Mouse (Mus musculus): Measurements from ENCODE around the gene Pop4.
A peak's percentile ranks its signal among the peaks of the same experiment; 100 is the strongest.
"Not testable (repeated sequence)": the region's sequence is repeated elsewhere in the genome, so short reads cannot be mapped to it uniquely, and the experiment has no call there.

Pop4 gene

DNA sequence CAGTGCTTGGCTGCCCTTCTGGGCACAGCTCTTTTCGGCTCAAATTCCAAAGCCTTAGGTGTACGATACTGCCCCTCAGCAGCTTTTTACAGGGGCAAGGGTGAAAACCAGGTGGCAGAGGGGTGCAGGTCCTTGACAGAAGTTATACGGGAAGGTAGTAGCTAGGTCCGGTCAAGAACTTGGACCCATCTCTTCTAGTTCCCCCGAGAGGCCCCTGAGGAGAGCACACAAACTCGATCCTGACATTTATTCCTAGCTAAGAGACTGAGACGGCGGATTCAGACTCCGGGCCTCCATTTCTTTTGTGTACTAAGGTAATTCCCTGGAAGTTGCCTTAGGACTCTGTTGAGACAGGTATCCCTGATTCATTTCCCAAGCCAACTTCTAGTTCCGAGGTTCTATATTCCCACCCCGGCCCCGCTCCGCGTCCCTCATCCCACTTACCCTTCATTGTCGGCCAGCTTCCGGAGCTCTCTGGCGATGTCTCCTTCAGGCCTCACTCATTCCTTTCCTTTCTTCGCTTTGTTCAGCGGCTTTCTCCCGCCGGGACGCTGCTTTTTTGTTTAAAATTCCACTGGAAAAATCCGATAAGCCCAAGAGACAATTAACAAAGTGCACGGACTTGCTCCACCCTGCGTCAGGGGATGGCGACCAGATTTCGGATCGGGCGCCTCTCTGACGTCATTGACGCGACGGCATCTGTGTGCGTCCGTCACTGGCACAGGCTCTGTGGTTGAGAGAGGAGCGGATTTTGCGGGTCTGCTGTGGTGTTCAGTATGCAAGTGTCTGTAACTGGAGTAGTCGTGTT lies at the start of gene Pop4:
Pop4 (minus strand) TSS at position 721 of the 808 bp plus-strand sequence.
- DNase-seq (ENCODE audit: low read depth, low spot score): peak; percentile 87

DNA sequence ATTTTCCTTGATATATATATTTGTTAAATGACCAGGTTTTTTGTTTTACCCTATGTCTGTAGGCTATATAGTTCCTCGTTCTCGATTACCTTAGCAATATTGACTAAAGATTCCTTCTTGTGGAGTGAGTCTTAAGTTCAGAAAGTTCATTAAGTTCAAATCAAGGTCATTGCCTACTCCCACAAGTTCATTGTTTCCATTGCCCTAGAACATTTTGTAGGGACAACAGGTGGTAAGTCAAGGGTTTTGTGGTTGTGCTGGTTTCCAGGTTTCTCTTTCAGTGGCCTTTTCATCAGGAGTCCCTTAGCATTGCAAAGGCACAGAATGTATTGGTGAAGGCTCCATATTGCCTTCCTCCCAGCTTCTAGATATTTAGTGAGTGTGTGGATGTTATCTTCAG lies 49.4 kb upstream of the Pop4 start:
- DNase-seq (ENCODE audit: low read depth, low spot score): no peak

DNA sequence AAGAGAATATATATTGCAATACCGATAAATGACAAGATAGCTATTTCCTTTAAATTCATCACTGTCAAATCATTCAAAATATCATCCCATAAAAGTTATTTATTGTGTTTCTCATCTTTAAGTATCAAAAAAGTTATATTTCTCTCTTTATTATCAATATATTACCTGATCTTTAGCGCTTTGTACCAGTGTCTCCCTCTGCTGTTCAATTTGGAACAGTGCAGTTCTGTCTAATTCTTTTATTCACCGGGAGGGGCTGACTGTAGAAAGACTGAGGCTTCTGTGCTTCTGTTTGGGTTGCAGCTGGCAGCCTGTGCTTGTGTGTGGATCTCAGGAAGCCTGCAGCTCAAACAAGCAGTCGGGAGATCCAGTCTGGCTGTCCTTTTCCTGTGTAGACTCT lies 11.0 kb upstream of the Pop4 start:
- DNase-seq (ENCODE audit: low read depth, low spot score): not testable (repeated sequence)

DNA sequence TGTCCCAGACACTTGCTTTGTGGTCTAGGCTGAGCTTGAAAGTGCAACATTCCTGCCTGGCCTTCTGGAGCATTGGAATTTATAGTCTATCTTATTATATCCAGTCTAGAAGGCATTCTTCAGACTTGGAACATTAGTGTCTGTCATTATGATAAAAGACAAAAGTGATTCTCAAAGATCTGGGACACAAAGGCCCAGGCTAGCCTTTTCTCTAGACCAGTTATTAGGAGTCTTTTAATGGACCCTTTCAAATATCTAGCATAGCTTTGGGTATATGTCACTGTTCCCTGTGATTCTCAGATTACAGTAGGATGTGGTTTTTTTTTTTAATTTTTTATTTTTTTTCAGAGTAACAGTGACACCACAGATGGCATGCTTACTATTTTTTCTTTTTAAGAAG lies 1.3 kb upstream of the Pop4 start:
- DNase-seq (ENCODE audit: low read depth, low spot score): no peak

DNA sequence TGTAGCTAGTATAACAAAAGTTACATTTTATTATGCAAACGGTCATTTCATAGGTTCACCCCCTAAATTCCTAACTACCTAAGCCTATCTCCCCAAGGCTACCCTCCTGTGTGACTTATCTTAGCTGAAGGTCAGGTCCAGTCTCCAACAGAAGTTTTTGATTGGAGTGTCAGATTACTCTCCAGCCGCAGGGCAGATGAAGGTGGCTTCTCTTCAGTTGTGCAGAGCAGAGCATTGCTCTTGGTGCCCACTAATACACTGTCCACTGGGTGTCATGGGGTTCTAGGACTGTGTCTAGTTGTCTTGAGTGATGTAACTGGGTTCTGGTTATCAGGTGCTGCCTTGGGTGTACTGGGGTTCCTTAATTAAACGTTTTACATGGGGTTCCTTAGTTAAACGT lies 636 bp upstream of the Pop4 start:
- DNase-seq (ENCODE audit: low read depth, low spot score): no peak

DNA sequence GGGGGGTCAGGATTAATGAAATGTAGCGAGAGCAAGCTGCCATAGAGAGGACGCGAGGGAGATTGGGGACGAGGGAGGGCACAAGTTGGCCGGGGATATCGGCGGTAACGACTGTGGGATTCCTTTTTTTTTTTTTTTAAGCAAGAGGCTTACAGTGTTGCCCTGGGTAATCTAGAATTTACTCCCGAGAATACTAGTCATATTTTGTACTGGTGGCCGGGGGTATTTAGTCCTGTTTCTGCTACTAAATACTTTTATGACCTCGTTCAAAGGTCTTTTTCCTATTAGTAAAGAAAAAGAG lies 238 bp upstream of the Pop4 start:
- DNase-seq (ENCODE audit: low read depth, low spot score): no peak

DNA sequence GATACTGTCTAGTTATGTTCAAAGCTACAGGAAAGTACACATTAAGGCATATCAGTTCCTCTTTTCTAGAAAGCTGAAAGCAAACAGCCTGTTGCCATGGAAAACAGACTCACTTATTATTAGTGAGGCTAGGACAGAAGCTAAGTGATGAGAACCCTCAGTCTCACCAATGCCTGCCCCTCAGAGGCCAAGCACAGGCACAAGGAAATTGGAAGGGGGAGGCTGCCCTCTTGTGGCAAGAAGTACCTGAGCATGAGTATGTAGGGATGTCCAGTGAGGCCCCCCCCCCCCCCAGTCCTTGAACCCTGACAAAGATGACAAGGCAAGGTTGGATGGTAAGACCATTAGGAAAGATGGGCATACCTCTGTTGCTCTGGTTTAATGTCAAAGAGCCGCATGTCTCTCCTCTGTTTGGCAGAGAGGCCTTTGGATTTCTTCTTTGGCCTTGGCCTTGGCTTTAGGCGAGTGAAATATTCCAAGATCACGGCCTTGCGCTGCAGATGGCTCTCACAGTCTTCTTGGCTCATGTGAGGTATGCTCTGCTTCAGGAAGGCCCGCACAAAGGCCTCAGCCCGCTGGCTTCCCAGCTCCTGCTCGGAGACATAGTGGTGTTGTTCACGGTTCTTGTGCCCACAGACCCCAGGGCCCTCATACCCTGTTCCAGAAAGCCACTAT lies 4.1 kb downstream of the Pop4 start:
- DNase-seq (ENCODE audit: low read depth, low spot score): no peak

DNA sequence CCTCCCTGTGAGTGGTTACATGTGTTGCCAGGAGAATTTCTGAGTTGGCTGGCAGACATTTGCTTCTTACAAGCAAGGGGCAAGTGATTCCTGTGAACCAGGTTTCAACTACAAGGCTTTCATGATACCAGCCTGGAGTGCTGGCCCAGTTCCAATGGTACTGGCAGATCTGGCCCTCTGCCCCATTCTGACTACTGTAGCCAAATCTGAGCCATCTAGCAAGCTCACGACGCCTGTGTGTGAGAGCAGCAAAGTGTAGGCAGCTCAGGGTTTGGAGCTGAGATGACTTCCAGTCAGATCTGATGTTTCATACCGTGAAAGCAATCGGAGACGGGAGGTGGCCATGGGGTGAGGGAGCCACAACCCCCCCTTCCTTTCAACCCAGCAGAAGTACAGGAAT lies 8.8 kb downstream of the Pop4 start:
- no peak for DNase-seq (ENCODE audit: low read depth, low spot score)

DNA sequence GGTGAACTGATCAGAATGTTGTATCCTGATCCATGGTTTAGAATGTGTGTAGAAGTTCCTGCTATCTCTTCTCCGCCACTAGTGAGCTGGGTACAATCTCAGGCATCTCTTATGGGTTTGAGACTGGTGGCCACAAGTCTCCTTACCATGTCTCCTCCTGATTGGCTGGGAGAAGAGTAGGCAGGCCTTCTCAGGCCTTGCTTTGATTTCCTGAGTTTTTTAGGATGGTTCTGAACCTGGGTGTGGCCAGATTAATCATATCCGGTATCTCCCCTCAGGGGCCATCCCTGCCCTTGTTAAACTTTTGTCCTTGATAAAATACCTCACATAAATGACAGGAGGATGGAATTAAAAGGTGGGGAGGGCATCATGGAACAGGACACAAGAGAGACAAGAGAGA lies 11.6 kb downstream of the Pop4 start:
- no peak for DNase-seq (ENCODE audit: low read depth, low spot score)

DNA sequence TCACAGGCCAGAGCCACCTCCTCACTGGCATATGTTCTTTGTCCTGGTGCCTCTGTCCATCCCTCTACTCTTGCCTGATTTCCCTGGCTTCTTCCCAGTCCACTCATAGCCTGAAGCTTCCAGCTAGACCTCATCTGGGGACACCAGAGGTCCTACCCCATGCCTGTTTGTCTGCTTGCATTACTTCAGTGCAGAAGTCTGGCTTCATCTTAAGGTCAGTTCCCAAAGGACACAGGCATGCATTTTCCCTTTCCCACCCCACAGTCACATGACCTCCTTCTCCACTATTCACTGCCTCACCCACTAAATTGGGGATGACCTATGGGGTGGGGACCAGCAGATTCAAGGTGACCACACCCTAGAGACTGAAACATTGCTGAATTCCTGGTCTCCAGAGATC lies 17.8 kb downstream of the Pop4 start:
- no peak for DNase-seq (ENCODE audit: low read depth, low spot score)

DNA sequence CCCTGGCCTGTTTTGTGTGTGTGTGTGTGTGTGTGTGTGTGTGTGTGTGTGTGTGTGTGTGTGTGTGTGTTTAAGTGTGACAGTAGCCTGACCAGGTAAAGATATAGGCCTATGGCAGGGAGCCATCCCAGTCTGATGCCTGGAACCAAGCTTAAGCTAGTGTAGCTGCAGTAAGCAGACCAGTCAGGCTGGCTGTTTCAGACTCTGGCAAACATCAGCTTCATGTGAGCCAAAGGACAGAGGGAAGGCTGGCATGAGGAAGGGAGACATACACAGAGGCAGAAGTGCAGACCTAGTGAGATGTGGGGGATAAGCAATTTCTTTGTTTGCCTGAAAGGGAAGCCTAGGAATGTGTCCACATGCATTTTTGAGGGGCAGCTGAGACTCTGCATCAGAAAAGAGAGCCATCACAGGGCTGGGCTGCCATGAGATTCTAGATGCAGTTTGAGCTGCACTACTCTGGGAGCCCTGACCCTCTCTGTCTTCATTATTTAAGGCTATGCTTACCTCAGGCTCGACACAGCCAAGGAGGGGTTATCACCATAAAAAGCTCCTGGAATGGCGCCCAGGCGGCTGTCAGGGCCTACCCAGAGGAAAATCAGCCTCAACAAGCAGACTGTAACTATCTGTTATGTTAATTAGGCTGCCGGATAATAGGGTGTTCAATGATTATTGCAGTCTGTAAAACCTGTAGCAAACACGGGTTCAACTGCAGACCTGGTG lies 19.6 kb downstream of the Pop4 start:
- no peak for DNase-seq (ENCODE audit: low read depth, low spot score)

DNA sequence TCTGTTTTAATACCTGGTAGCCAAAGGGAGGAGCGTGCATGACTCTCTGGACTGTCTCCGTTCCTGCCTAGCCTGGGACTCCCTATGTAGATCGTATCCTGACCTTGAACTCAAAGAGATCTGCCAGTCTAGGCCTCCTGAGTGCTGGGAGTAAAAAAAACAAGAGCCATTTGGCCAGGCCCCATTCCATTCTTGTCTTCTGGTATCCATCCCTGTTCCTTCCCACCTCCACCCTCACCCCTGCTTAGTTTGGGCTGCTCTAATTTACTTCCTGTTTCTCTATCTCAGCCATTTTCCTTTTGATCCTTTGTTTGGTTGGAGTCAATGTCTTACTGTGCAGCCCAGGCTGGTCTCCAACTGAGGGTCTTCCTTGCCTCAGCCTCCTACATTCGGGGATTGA lies 28.8 kb downstream of the Pop4 start:
- no peak for DNase-seq (ENCODE audit: low read depth, low spot score)

DNA sequence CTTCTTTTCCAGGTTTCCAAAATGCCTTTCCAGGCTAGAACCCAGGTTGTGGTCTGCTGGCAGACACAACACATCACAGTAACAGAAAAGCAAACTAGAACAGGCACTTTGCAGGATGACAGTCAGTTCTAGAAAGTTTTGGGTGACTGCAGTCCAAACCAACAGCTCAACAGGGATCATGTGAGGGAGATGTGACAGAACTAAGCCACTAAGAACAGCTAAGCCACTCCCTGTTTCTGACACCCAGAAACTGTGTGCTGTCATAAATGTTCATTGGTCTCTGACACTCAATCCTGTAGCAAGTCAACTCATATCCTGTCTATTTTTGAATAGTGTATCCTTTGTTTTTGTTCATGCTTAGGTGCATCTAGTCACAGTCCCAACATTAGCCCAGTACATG lies 34.1 kb downstream of the Pop4 start:
- no peak for DNase-seq (ENCODE audit: low read depth, low spot score)

DNA sequence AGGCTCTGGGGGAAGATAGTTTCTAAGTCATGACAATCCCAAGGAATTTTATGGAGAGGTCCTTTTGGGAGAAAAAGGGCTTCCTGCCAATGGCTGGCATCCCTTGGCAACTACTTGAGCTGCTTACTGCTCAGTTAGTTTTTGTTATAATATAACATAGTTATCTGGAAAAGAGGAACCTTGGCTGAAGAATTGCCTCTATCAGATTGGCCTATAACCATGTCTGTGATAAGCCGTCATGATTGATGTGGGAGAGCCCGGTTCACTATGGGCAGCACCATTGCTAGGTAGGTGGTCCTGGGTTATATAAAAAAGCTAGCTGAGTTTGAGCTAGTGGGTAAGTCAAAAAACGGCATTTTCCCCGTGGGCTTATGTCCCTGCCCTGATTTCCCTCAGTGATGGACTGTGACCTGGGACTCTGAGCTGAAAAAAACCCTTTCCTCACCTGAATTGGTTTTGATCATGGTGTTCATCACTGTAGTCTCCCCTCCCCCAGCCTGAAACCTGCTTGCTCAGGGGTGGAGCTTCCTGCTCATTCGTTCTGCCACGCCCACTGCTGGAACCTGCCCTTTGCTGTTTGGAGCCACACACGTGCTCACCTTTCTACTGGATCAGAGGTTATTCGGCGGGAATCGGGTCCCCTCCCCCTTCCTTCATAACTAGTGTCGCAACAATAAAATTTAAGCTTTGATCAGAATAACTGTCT lies 34.7 kb downstream of the Pop4 start:
- no peak for DNase-seq (ENCODE audit: low read depth, low spot score)

DNA sequence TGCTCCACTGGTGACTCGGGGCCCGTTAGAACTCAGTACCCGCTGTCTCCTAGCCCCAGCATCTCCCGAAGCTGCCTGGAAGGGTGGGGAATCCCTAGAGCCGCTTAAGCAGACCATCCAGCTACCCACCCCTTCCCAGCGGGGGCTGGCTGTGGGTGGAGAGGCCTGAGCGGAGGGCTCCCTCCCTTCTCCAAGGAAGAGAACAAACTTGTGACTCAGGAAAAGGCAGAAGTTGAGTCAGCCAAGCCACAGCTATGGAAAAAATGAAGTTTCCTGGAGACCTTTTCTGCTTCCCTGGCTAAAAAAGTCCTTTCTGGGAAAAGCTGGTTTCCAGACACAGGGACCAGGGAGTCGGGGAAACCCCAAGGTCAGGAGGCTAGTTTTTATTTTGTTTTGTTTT lies 40.9 kb downstream of the Pop4 start:
- DNase-seq (ENCODE audit: low read depth, low spot score): no peak

DNA sequence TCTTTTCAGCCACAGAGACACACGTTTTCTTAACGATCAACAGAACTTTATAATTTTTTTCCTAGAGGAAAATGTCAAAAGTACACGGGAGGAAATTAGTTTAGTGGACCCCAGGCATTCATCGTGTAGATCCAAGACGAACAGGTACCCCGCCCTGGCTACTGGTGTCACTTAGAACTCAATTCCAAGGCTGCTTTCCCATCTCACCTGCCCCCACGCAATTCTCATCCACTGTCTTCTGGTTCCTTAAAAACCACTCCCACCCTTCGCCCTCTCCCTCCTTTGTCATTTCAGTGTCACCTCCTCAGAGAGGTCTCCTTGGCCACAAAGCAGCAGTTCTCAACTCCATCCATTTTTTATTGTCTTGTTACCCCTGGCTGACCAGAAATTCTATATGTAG lies 42.9 kb downstream of the Pop4 start:
- DNase-seq (ENCODE audit: low read depth, low spot score): no peak

DNA sequence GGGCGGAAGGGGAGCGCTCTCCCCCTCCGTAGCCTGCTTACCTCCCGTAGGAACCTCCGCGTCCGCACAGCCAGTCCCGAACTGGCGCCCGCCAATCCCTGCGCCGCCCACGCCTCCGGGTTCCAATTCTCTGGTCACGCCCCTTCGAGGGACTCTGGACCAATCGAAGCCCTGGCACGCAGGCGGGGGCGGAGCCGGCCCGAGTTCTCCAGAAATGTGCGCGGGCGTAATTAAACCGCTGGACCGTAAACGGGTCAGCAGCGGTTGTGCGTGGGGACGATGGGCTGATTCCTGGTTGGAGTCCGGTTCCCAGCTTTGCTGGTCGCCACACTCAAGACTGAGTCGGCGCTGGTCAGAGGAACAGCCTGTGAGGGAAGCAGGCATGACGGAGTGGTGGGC lies 43.3 kb downstream of the Pop4 start, which contains the start of gene Plekhf1:
Plekhf1 (minus strand) TSS at position 117 of the 399 bp plus-strand sequence.
- peak; percentile 87 for DNase-seq (ENCODE audit: low read depth, low spot score)

DNA sequence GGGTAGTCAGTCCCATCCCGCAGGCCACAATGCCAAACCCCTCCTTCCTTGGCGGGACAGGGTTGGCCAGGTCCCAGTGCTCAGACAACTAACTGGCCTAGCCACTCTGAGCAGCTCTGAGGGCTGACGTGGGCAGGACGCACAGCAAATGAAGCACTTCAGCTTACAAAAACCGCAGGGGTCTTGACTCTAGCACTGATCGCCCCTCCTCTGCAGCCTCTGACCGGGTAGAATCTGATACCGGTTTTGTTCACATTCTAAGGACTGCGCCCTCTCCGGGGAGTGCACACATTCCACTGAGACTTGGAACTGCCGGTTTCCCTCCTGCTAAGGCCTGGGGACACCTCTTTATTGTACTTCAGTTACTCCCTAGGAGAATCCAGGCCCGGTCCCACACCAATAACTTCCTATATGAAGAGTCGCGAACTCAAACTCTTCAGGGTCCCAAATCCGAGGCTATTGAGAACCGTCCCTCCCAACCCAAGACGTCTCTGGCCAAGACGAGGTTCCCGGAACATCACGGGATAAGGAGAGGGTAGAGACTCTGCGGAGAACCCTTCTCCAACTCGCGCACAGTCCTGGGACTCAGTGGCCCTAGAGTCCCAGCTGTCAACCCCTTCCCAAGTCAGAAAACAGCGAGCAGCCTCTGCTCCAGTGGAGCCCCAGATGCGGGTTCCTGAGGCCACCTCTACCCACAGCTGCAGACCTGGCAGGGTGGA lies 43.9 kb downstream of the Pop4 start:
- peak; percentile 32 for DNase-seq (ENCODE audit: low read depth, low spot score)

DNA sequence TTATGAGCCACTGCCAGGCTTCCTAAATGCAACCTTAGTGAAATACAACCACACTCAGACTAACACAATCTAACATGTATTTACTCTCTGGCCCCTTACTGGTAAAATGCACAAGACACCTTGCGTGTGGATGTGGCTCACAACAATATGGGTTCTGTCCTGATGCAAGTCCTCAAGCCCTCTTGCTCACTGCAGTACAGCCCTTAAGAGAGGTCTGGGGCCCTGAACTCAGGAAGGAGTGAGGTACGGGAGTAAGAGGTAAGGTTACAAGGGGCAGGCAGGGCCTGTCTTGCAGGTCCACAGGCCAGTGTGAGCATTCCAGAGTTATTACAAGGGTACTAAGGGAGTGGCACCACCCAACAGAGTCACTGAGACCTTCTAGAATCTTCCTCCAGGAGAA lies 45.0 kb downstream of the Pop4 start:
- no peak for DNase-seq (ENCODE audit: low read depth, low spot score)

DNA sequence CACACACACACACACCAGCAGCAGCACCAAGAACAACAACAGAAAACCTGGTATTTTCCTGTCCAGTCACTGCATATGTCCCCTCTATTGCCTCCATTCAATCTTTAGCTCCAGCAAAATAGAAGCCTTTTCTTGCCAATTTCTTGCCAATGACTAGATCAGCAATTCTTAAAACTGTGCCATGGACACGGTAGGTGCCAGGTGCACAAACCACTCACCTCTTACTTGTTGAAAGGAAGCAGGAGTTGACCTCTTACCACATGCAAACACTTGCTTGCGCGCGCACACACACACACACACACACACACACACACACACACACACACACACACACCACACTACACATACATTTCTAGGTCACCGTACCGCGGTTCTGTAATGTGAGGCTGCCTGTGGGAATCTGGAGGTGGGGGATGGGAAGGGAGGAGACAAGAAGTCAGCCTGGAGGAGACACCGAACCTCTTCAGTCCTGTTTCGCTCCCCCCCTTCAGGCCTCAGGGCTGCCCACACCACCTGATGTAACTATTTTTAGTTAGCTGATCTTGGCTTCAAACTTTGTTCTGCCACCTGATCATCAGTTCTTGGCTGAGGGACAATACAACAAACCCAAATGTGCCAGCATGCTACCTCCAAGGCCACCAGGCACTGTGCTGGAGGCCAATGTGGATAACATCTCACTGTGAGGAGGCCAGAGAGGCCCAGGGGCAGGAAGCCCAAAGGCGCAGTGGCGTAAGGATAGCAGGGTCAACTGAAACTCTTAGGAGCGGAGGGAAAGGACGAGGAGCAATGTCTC lies 46.5 kb downstream of the Pop4 start:
- DNase-seq (ENCODE audit: low read depth, low spot score): no peak

DNA sequence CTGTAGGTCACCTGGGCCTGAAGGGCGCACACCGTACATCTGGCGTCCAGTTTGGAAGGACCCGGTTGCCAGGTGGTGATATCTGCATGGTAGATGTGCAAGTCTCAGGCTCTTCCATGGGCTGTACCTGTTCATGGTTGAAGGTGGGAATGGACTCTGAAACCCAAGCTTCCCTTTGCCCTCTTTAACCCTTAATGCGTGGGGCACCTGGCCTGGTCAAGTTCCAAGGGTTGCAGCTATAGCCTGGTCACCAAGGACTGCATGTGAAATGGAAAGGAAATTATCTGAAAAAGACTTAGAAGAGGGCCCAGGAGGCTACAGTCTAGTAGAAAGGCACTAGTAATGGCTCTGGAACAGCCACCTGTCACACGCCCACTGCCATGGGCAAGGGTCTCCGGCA lies 50.4 kb downstream of the Pop4 start:
- DNase-seq (ENCODE audit: low read depth, low spot score): no peak
